Mouse (Mus musculus) liver, embryonic 14.5 days (tissue): ENCODE measurements around the gene Pde4d. TPM values are rescaled to one million over a fixed set of nuclear protein-coding genes. Genes with fewer than 3 reads are reported as not detected.

Experiments
- ATAC-seq: fragments of 200-750 bp; cut with Nextera tagmentation; 2 replicates; pipeline ENCODE4 v1.8.0; 2017; ENCODE audit warnings: moderate number of reproducible peaks, mild to moderate bottlenecking, moderate library complexity; ENCODE audit not compliant: insufficient read depth
- DNase-seq, 3 experiments: peaks; one replicate each; pipeline ENCODE4 v3.0.0-alpha.2; 2012 to 2013; ENCODE audit warnings: low read depth in 3 of 3, low spot score in 3 of 3
- H3K27ac ChIP-seq: fragments of 300-500 bp; sonication (generic); 2 replicates; pipeline ENCODE4 v1.5.1; 2014; ENCODE audit warnings: moderate library complexity, mild to moderate bottlenecking, control low read depth, inconsistent platforms
- H3K27me3 ChIP-seq: fragments of 300-500 bp; sonication (generic); 2 replicates; pipeline ENCODE4 v1.6.1; 2014; ENCODE audit warnings: mild to moderate bottlenecking, low read length, moderate library complexity; ENCODE audit not compliant: control insufficient read depth, insufficient read depth
- H3K36me3 ChIP-seq: fragments of 300-500 bp; sonication (generic); replicated peaks from 2 replicates; pipeline ENCODE4 v1.6.1; 2014; ENCODE audit warnings: low read depth; ENCODE audit not compliant: control insufficient read depth, insufficient read depth
- H3K4me1 ChIP-seq, 2 experiments: fragments of 200-500 bp in 1 of 2; fragments of 300-500 bp in 1 of 2; sonication (generic) in 1 of 2; replicated peaks; 2 replicates each; pipeline ENCODE4 v1.6.1; 2012 to 2014; ENCODE audit warnings: antibody characterized with exemption in 1 of 2, inconsistent platforms in 1 of 2, low read length in 1 of 2; ENCODE audit not compliant: control insufficient read depth in 2 of 2, insufficient read depth in 2 of 2
- H3K4me2 ChIP-seq: fragments of 300-500 bp; sonication (generic); 2 replicates; pipeline ENCODE4 v1.6.1; 2014; ENCODE audit warnings: low read depth, mild to moderate bottlenecking, control low read depth, moderate library complexity
- H3K4me3 ChIP-seq, 2 experiments: fragments of 200-500 bp in 1 of 2; fragments of 300-500 bp in 1 of 2; sonication (generic) in 1 of 2; 2 replicates each; pipeline ENCODE4 v1.5.1; 2012 to 2014; ENCODE audit warnings: low read depth in 2 of 2, low read length in 2 of 2, mild to moderate bottlenecking in 2 of 2, control low read depth in 1 of 2, inconsistent platforms in 1 of 2, moderate library complexity in 1 of 2; ENCODE audit not compliant: insufficient read depth in 1 of 2
- H3K9ac ChIP-seq: fragments of 300-500 bp; sonication (generic); replicated peaks from 2 replicates; pipeline ENCODE4 v1.6.1; 2014; ENCODE audit warnings: mild to moderate bottlenecking, control low read depth, moderate library complexity
- H3K9me3 ChIP-seq: fragments of 300-500 bp; sonication (generic); 2 replicates; pipeline ENCODE4 v1.6.1; 2016; ENCODE audit warnings: low read length, mixed read lengths; ENCODE audit not compliant: control insufficient read depth
- CTCF ChIP-seq: IDR thresholded peaks from 2 replicates; pipeline ENCODE4 v1.5.1; 2016; ENCODE audit warnings: antibody characterized with exemption, low read depth, control low read depth
- EP300 ChIP-seq: IDR thresholded peaks from 2 replicates; pipeline ENCODE4 v1.6.1; 2016; ENCODE audit warnings: antibody characterized with exemption, low read depth
- WGBS: fragments of 180-500 bp; shearing (Covaris S2); extraction: QIAGEN DNeasy Blood & Tissue Kit; methylation state at CpG from one replicate; pipeline ENCODE4 v1.1.7; 2014; ENCODE audit not compliant: insufficient replicate concordance; 5-methylcytosine and 5-hydroxymethylcytosine counted together
- polyA plus RNA-seq, 2 experiments: library from polyadenylated mRNA; depleted of rRNA in 1 of 2; stranded (reverse) in 1 of 2; unstranded in 1 of 2; fragments of >200 nt; fragmentation: Nextera tagmentation in 1 of 2; extraction: Ambion mirVana in 1 of 2; gene quantifications; 2 replicates each; pipeline versions ENCODE4 v1.2.1 to v1.2.3; 2012 to 2014

Gene Pde4d
- polyA plus RNA-seq (2012; rRNA removed): 4.2 and 4.9 TPM in 2 replicates
- 8.6 and 10.2 TPM in 2 replicates for polyA plus RNA-seq (2014; fragmentation: Nextera tagmentation; extraction: Ambion mirVana)

DNA sequence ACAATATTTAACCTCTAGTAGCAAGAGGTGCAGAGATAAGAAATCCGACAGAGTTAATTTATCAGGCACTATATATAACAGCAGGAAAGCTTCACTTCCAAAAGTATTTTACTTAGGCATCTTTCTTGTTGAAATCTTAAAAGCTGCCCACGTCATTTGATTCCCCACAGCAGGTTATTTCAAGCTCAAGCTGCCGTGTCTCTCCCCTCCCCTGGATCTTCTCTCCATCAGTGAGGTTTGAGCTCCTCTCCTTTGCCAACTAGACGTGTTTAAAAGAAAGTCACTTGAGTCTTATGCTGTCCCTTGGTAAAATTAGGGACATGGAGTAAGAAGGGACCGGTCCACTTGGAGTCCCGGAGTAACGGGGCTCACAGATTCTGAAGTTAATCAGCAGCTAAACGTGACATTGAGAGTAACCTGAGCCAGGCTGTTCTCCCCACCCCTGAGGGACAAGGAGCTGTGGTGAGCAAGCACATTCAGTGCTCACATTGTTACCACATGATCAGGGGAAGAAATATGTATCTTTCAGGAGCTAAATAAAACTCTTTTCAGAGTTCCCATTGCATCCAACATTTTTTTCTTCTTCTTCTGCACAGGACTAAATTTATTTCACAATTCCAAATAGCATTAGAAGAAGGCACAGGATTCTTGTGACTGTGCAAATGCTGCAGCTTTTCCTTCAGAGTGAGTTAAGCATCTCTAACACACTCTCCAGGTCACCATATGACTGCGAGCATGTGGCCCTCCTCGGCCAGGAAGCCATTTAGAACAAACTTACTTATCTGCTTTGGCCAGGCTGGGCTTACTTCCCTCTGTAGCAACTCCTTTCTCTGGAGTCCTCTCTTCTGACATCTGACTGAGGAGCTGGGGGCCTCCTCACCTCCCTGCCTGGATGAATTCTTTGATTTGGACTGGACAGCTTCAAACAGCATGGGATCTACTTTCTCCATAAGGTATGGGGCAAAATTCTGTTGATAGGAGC lies at the start of gene Pde4d:
Gene Pde4d (plus strand): TSS at position 833 of the 982 bp plus-strand sequence.
- 6% methylated on average over 10 of the region's 10 CpGs for WGBS
- H3K4me3 ChIP-seq: no peak within 1 kb of the TSS
- DNase-seq (no peak), ATAC-seq (peak; percentile 58; the same call in 1 of the 2 replicates)
- no peak within 1 kb of the TSS for H3K27ac ChIP-seq
- no peaks in the 10 kb centered on the region for H3K9me3 ChIP-seq
- TF ChIP-seq EP300 (no peak), CTCF (no peak)
- no peaks in the 10 kb centered on the region for H3K27me3 ChIP-seq
- no peak within 1 kb of the TSS for H3K9ac ChIP-seq
- H3K4me2 ChIP-seq: peak within 1 kb of the TSS; percentile 18
- H3K36me3 ChIP-seq: no peaks in the 10 kb centered on the region
- peaks cover 0 to 9% of the 10 kb centered on the region in 2 experiments; a peak in 2 of 4 replicates for H3K4me1 ChIP-seq

DNA sequence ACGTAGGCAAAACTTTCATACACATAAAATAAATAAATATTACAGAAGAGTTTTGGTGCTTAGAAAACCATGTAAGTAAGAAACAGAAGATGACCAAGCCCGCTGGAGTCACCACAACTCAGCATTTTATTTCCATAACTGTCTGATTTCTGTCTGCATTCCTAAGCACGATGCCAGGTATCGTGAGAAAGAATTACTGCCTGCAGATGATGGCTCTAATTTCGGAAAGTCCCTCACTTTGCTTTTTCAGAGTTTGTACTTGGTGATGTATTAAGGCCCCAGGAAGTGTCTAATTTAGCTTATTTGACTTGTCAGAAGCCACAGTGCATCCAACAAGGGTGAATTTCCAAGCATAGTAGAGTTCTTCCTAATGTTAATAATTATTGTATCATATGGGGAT lies 46.6 kb upstream of the Pde4d start:
- no peak overlapping the region for H3K4me3 ChIP-seq
- DNase-seq (no peak), ATAC-seq (no peak)
- no peak overlapping the region for H3K27ac ChIP-seq
- no peaks in the 10 kb centered on the region for H3K9me3 ChIP-seq
- H3K9ac ChIP-seq: no peak overlapping the region
- no peak for TF ChIP-seq EP300
- no peak for TF ChIP-seq CTCF
- H3K4me2 ChIP-seq: no peak overlapping the region
- WGBS: 85% methylated on average over 5 of the region's 5 CpGs
- H3K27me3 ChIP-seq: no peaks in the 10 kb centered on the region
- H3K4me1 ChIP-seq: no peaks in the 10 kb centered on the region
- peaks cover 3% of the 10 kb centered on the region; the same call in 1 of the 2 replicates for H3K36me3 ChIP-seq

DNA sequence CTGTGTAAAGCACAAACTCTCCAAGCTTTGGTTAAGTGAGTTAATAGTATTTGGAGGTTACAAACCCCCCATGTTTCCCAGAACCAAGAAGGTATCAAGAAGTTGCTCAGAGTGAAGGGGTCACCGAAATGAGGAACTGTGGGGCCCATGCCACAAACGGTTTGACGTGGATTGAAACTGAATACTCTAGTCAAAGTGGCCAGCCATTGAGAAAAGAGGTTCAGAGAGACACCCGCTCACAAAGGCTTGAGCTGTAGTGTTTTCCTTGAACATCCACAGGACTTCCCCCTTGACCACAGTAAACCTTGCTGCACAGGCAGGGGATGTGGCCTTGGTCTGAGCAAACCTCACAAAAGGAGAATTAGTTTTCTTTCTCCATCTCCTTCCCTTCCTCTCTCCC lies 45.4 kb upstream of the Pde4d start:
- TF ChIP-seq CTCF (no peak), EP300 (no peak)

DNA sequence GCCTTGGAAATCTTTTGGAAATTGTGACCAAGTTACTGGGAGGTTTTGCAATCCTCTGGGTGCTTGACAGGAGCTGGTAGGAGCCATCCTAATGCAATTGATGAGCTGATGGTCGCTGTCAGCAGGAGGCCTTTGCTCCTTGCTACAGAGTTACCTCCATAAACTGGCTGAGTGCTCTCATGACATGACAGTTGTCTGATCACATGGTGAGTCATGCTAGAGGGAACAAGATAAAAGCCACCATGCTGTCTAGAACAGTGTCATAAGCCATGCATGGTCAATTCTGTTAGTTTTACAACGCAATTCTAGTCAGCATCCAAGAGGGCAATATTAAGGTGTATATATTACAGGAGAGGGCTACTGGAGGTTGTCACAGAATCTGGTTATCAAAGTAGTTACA lies 34.3 kb upstream of the Pde4d start:
- 63% methylated on average over 2 of the region's 2 CpGs for WGBS
- no peak overlapping the region for H3K4me2 ChIP-seq
- H3K4me1 ChIP-seq: peaks cover 2 to 7% of the 10 kb centered on the region in 2 experiments; a peak in 3 of 4 replicates
- H3K4me3 ChIP-seq: no peak overlapping the region
- no peaks in the 10 kb centered on the region for H3K27me3 ChIP-seq
- no peak overlapping the region for H3K27ac ChIP-seq
- no peaks in the 10 kb centered on the region for H3K9me3 ChIP-seq
- no peaks in the 10 kb centered on the region for H3K36me3 ChIP-seq
- no peak for DNase-seq
- TF ChIP-seq CTCF: no peak
- no peak for TF ChIP-seq EP300
- ATAC-seq: no peak
- H3K9ac ChIP-seq: no peak overlapping the region

More for the DNA sequence above, 45.4 kb upstream of the Pde4d start:
- ATAC-seq (no peak), DNase-seq (no peak)
- 50% methylated on average over 4 of the region's 4 CpGs for WGBS
- H3K4me1 ChIP-seq: no peaks in the 10 kb centered on the region
- no peaks in the 10 kb centered on the region for H3K9me3 ChIP-seq
- H3K4me3 ChIP-seq: no peak overlapping the region
- no peak overlapping the region for H3K9ac ChIP-seq
- no peak overlapping the region for H3K27ac ChIP-seq
- no peak overlapping the region for H3K4me2 ChIP-seq
- H3K27me3 ChIP-seq: no peaks in the 10 kb centered on the region
- peaks cover 3% of the 10 kb centered on the region; the same call in 1 of the 2 replicates for H3K36me3 ChIP-seq
